Mouse (Mus musculus) heart, embryonic 10.5 days (tissue): ENCODE data around the gene Dnajb3. TPM values are rescaled to one million over a fixed set of nuclear protein-coding genes. Genes with fewer than 3 reads are reported as not detected.
"Not testable (repeated sequence)": the region's sequence is repeated elsewhere in the genome, so short reads cannot be mapped to it uniquely, and the experiment has no call there.

Source experiments
- DNase-seq: peaks from one replicate; pipeline ENCODE4 v3.0.0-alpha.2; 2017; ENCODE audit warnings: low spot score
- H3K27ac ChIP-seq: fragments of 300-500 bp; sonication (generic); 2 replicates; pipeline ENCODE4 v1.5.1; 2016; ENCODE audit warnings: mild to moderate bottlenecking
- H3K27me3 ChIP-seq: fragments of 300-500 bp; sonication (generic); 2 replicates; pipeline ENCODE4 v1.6.1; 2016; ENCODE audit warnings: mild to moderate bottlenecking; ENCODE audit not compliant: poor library complexity, insufficient read depth, severe bottlenecking
- H3K36me3 ChIP-seq: fragments of 300-500 bp; sonication (generic); 2 replicates; pipeline ENCODE4 v1.6.1; 2016; ENCODE audit warnings: mild to moderate bottlenecking, moderate library complexity
- H3K4me1 ChIP-seq: fragments of 300-500 bp; sonication (generic); 2 replicates; pipeline ENCODE4 v1.6.1; 2016; ENCODE audit warnings: mild to moderate bottlenecking
- H3K4me3 ChIP-seq: fragments of 300-500 bp; sonication (generic); 2 replicates; pipeline ENCODE4 v1.5.1; 2016; ENCODE audit warnings: mild to moderate bottlenecking, moderate library complexity
- H3K9me3 ChIP-seq: fragments of 300-500 bp; sonication (generic); 2 replicates; pipeline ENCODE4 v1.6.1; 2016; ENCODE audit warnings: mild to moderate bottlenecking, moderate library complexity
- WGBS: fragments of 180-500 bp; shearing (Covaris S2); methylation state at CpG from one replicate; pipeline ENCODE4 v1.1.7; 2016; 5-methylcytosine and 5-hydroxymethylcytosine counted together
- polyA plus RNA-seq: library from polyadenylated mRNA; unstranded; fragments of >200 nt; fragmentation: Nextera tagmentation; extraction: Ambion mirVana; gene quantifications from 2 replicates; pipeline ENCODE4 v1.2.1, GENCODE M21; 2016

The Dnajb3 gene
- polyA plus RNA-seq, 1 experiment from 2014 or later, result 9.9 TPM

DNA sequence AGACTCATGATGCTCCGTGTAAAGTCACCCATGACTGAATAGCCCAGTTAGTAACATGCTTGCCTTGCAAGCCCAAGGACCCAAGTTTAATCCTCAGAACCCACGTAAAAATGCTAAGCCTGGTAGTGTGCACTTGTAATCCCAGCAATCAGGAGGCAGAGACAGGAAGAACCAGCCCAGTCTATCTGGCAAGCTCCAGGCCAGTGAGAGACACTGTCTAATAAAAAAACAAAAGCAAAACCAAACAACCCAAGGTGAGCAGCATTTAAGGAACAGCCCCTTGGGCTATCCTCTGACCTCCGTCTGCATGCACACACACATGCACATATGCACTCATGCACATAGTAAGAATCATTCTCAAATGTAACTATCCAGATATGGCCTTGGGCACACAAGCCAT, 24.0 kb upstream of the Dnajb3 start:
- WGBS, result 73% methylated on average over 3 of the region's 3 CpGs
- Histone ChIP-seq H3K27me3 (no peaks in the 10 kb centered on the region), H3K27ac (no peak overlapping the region), H3K36me3 (no peaks in the 10 kb centered on the region), H3K4me3 (no peak overlapping the region), H3K9me3 (peaks cover 93% of the 10 kb centered on the region), H3K4me1 (no peaks in the 10 kb centered on the region)
- DNase-seq, result no peak

DNA sequence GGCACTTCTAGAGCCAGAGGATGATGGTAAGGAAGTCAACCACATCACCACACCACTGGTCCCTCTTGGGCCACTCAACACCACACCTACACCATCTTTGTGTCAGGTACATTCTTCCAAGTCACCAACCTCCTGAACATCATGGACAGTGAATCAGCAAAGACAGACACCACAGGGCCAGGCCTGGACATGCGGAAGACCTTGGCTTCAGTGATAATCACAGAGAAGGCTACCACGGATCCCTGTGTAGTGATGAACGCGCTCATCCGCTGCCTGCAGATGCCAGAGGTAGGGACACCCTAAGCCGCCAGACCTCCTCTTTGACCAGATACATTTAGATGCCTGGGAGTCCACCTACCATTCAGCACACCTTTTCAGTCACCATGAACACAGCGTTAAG, 22.5 kb upstream of the Dnajb3 start:
- Histone ChIP-seq H3K4me1 (no peaks in the 10 kb centered on the region), H3K27me3 (no peaks in the 10 kb centered on the region), H3K36me3 (no peaks in the 10 kb centered on the region), H3K27ac (no peak overlapping the region), H3K9me3 (peaks cover 78% of the 10 kb centered on the region), H3K4me3 (no peak overlapping the region)
- DNase-seq, result peak; percentile 88
- 64% methylated on average over 7 of the region's 7 CpGs for WGBS

DNA sequence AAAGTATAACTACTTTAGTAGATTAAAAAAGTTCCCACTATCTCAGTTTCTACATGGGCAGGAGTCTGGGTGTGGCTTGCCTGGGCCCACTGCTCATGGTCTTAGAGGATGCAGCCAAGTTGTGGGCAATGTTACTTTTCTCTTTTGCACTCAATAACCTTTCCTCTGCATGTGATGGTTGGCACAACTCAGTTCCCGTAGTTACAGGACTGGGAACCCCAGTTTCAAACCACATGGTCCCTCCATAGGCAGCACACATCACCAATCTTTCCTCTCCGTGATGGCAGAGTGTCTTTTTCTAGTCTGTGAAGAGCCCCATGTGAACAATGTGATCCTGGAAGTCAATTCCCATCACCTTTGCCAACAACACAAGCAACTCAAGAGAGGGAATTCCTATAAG, 21.9 kb upstream of the Dnajb3 start:
- H3K4me3 ChIP-seq, result no peak overlapping the region
- H3K4me1 ChIP-seq, result no peaks in the 10 kb centered on the region
- no peaks in the 10 kb centered on the region for H3K36me3 ChIP-seq
- no peaks in the 10 kb centered on the region for H3K27me3 ChIP-seq
- peak; percentile 78 for DNase-seq
- H3K27ac ChIP-seq, result no peak overlapping the region
- WGBS, result 56% methylated on average over 2 of the region's 2 CpGs
- peaks cover 72% of the 10 kb centered on the region for H3K9me3 ChIP-seq

DNA sequence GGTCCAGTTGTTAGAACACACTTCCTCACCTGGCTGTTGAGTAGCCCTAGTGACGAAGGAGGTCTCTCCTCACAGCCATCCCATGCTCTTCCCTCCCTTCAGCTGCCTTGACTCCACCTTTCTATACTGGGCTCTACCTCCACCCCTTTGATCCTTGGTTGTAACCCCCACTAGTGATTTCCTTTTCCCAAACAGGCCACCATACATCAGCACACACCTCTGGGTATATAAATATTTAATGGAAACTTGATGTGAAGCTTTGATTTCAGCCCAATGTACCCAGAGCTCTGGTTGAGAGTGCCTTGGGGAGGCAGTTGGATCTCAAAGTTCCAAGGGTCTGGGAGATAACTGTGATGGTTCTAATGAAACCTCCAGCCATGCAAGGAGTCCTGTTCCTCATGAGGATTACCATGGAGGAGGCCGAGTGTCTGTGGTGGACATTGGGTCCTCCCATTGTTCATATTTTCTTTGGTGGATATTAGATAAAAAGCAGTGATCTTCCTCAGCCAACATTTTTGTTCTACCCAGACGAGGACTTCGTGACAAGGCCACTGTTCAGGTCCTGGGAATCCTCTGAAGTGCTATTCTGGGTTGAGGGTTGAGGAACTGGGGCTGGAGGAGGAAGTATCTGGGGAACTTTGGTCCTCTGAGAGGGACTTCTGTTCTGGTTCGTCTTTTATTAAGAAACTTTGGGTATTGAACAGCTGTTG, 21.2 kb upstream of the Dnajb3 start, which contains the start of gene Mroh2a:
TSS of gene Mroh2a (plus strand) at position 317 of the 710 bp plus-strand sequence.
- Histone ChIP-seq H3K4me1 (no peaks in the 10 kb centered on the region), H3K9me3 (peaks cover 65% of the 10 kb centered on the region), H3K4me3 (no peak within 1 kb of the TSS), H3K27me3 (no peaks in the 10 kb centered on the region), H3K27ac (no peak within 1 kb of the TSS), H3K36me3 (no peaks in the 10 kb centered on the region)
- DNase-seq, result peak; percentile 78
- WGBS, result 50% methylated on average over 5 of the region's 5 CpGs

DNA sequence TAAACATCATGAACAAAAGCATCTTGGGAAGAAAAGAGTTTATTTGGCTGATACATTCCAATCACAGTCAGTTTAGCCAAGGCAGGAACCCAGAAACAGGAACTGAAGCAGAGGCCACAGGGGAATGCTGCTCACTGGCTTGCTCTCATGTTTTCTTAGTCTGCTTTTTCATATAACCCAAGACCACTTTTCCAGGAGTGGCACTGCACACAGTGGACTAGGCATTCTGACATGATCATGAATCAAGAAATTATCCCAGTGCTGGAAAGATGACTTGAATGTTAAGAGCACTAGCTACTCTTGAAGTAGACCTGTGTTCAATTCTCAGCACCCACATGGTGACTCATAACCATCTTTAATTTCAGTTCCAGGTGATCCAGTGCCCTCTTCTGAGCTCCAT, 20.2 kb upstream of the Dnajb3 start:
- H3K9me3 ChIP-seq, result peaks cover 55% of the 10 kb centered on the region
- no peak overlapping the region for H3K27ac ChIP-seq
- H3K4me3 ChIP-seq, result no peak overlapping the region
- H3K4me1 ChIP-seq, result no peaks in the 10 kb centered on the region
- no peaks in the 10 kb centered on the region for H3K36me3 ChIP-seq
- H3K27me3 ChIP-seq, result no peaks in the 10 kb centered on the region
- peak; percentile 74 for DNase-seq

DNA sequence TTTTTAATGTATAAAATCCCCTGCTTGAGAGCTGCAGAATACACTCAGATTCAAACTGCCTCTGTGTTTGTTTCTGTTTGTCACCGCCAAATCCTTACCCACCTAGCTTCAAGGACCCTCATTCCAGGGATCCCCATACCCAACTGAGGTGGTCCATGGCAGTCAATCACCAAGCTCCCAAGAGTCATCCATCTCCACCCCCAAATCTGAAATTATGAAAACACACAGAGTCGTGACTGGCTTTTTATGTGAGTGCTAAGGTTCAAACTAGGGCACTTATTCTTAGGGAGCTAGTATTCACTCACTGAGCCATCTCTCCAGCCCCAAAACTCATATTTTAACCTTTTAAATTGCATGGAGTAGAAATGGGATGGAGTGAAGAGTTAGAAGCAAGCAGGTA, 19.7 kb upstream of the Dnajb3 start:
- not testable (repeated sequence) for H3K27ac ChIP-seq, H3K4me1 ChIP-seq, H3K27me3 ChIP-seq, H3K4me3 ChIP-seq, H3K36me3 ChIP-seq
- peaks cover 51% of the 10 kb centered on the region for H3K9me3 ChIP-seq
- WGBS, result 33% methylated on average over 2 of the region's 2 CpGs
- DNase-seq, result peak; percentile 76

DNA sequence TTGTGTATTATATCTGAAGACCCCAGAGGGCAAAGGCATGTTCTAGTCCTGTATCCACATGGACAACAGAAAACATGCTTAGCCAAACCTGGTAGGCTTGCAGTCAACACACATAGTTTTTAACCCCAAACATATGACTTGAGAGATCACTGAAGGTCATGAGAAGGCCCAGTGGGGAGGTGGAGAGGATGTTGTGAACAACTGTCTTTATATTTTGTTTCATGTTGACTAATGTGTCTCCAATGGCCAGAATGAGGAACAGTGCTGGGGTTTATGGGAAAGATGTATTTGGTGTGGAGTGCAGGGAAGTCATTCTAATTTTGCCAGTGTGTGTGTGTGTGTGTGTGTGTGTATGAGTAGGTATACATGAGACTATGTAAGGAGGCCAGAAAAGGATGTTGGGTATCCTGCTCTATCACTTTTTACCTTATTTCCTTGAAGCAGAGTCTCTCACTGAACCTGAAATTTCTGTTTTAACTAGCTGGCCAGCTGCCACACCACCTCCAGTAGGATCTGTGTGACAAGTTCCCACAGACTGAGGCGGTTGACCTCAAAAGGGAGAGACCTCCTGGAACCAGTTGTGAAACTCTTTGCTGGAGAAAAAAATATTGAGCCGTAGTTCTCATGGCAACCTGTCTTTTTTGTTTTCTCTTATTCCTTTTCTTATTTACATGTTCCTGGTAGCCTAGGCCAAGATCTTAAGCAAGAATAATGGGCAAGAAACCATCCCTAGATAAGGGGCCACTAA, 18.6 kb upstream of the Dnajb3 start:
- Histone ChIP-seq H3K4me1 (no peaks in the 10 kb centered on the region), H3K27me3 (no peaks in the 10 kb centered on the region), H3K27ac (no peak overlapping the region), H3K36me3 (no peaks in the 10 kb centered on the region), H3K9me3 (peaks cover 40% of the 10 kb centered on the region), H3K4me3 (no peak overlapping the region)
- 64% methylated on average over 2 of the region's 2 CpGs for WGBS
- DNase-seq, result peak; percentile 80

DNA sequence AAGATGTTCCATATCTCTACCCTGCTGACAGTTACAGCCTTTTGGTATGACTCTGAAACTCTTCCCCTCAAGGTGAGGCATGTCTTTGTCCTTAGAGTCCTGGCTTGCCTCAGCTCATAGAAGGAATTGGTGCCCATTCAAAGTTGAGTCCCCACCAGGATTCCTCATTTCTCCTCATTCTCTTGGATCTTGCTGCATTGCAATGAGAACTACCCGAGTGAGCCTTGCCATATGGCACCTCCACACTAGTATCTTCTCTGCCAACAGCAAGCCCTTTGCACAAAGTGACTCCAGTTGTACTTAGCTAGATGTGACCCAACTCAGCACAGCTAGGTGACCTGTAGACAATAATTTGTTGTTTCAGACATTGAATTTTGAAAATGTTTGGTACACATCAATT, 18.0 kb upstream of the Dnajb3 start:
- peak; percentile 86 for DNase-seq
- Histone ChIP-seq H3K4me1 (no peaks in the 10 kb centered on the region), H3K4me3 (no peak overlapping the region), H3K36me3 (no peaks in the 10 kb centered on the region), H3K9me3 (peaks cover 34% of the 10 kb centered on the region), H3K27ac (no peak overlapping the region), H3K27me3 (no peaks in the 10 kb centered on the region)
- 44% methylated on average over 1 of the region's 1 CpGs for WGBS

DNA sequence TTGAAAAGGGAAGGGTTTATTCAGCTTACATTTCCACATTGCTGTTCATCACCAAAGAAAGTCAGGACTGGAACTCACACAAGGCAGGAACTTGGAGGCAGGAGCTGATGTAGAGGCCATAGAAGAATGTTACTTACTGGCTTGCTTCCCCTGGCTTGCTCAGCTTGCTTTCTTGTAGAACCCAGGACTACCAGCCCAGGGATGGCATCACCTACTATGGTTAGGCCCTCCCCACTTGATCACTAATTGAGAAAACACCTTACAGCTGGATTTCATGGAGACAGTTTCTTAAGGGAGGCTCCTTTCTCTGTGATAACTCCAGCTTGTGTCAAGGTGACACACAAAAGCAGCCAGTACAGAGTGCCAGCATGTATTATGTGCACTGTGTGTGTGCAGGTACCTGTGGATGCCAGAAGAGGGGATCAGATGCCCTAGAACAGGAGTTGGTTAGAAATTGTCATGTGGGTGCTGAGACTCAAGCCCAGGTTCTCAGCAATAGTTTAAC, 17.5 kb upstream of the Dnajb3 start:
- H3K36me3 ChIP-seq, H3K4me1 ChIP-seq, H3K4me3 ChIP-seq, H3K27ac ChIP-seq, H3K27me3 ChIP-seq: not testable (repeated sequence)
- DNase-seq, result peak; percentile 79
- peaks cover 28% of the 10 kb centered on the region for H3K9me3 ChIP-seq

DNA sequence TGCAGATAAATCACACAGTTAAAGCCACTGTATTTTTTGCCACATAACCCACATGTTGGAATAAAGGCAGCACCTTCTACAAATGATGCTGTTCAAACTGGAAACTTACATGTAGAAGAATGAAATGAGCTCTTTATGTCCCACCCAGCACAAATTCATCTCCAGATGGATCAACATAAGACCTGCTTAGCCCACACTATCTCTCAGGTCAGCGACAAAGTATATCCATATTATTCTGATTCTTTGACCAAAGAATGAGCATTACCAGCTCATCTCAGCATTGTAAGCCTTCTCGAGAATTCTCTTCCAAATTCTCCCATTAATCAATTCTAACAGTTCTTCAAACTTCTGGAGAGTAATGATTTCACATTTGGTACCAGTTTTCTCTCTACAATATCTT, 16.6 kb upstream of the Dnajb3 start:
- DNase-seq, result peak; percentile 64
- H3K36me3 ChIP-seq, result no peaks in the 10 kb centered on the region
- WGBS, result 50% methylated on average over 2 of the region's 2 CpGs
- no peaks in the 10 kb centered on the region for H3K4me1 ChIP-seq
- no peak overlapping the region for H3K27ac ChIP-seq
- no peaks in the 10 kb centered on the region for H3K27me3 ChIP-seq
- H3K4me3 ChIP-seq, result no peak overlapping the region
- peaks cover 25% of the 10 kb centered on the region for H3K9me3 ChIP-seq

DNA sequence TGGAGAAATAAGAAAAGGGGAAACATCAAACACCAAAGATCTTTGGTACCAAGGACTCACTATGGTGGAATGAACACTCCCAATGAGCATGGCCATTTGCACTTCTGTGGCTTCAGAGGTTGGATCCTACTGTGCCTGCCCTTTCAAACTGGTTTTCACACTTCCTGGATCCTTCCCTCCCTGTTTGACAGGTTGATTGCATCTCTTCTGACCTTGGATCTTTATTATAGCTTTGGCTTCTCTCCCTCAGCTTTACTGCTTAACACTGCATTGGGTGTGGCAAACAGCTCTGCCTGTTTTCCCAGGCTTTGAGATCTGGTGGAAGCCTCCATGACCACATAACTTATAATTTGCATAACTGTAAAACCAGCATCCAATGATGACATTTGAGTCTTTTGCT, 14.8 kb upstream of the Dnajb3 start:
- Histone ChIP-seq H3K27ac (no peak overlapping the region), H3K36me3 (no peaks in the 10 kb centered on the region), H3K27me3 (no peaks in the 10 kb centered on the region), H3K4me3 (no peak overlapping the region), H3K4me1 (no peaks in the 10 kb centered on the region), H3K9me3 (peaks cover 23% of the 10 kb centered on the region)
- peak; percentile 81 for DNase-seq

DNA sequence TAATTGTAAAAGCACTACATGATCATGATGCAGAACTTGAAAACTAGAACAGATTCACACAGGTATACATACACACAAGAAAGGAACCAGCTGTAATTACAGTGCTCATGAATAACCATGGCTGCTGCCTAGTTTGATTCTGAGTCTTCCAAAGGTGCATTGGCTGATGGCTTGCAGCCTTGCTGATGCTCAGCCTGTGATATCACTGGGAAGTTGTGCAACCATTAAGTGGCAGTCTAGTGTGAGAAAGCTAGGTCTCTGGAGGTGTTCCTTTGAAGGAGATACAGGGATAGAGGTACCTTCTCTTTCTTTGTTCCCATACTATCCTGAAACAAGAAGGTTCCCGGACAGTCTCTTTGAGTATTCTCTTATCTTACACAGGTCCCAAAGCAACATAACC, 13.5 kb upstream of the Dnajb3 start:
- Histone ChIP-seq H3K4me1 (no peaks in the 10 kb centered on the region), H3K4me3 (no peak overlapping the region), H3K36me3 (no peaks in the 10 kb centered on the region), H3K27me3 (no peaks in the 10 kb centered on the region), H3K9me3 (peaks cover 33% of the 10 kb centered on the region), H3K27ac (no peak overlapping the region)
- no peak for DNase-seq
- 10% methylated on average over 1 of the region's 1 CpGs for WGBS

DNA sequence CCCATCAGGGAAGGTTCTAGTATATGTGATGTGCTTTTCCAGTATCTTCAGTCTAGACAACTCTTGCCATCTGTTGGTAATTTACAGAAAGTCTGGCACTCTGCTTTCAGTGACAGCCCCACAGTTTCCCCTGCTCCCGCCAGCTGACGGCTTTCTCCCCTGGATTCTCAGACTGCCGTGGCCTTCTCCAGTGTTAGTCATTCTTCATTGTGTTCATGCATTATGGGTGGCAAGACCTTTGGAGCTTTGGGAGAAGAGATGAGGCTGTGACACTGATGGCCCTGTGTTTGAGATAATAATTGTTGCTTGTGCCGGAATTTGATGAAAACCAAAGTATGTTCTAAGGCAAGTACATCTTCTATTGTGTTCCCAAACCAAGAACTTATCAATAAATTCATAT, 13.0 kb upstream of the Dnajb3 start:
- peak; percentile 84 for DNase-seq
- no peak overlapping the region for H3K27ac ChIP-seq
- H3K27me3 ChIP-seq, result no peaks in the 10 kb centered on the region
- H3K4me3 ChIP-seq, result no peak overlapping the region
- 47% methylated on average over 4 of the region's 4 CpGs for WGBS
- H3K4me1 ChIP-seq, result no peaks in the 10 kb centered on the region
- peaks cover 38% of the 10 kb centered on the region for H3K9me3 ChIP-seq
- no peaks in the 10 kb centered on the region for H3K36me3 ChIP-seq
